Mouse (Mus musculus): ENCODE data around the gene Unc13a.

Unc13a gene

GRCm38 (mm10) chr8:71686143-71686734 is 14.7 kb upstream of the Unc13a start:
- DNase-seq: no peak

DNA sequence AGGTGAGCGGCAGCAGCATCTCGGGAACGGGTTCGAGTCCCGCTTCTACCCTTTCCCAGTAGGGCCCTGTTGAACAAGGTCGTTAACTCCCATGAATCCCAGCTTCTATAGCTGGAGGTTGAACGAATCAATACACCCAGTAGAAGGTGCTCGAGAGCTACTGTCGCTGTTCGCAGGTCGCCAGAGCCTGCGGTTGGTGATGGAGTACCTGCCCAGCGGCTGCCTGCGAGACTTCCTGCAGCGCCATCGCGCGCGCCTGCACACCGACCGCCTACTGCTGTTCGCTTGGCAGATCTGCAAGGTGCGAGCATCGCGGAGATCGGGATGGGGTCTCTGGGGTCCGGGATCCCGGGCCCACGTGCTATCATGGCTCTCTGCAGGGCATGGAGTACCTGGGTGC is 14.0 kb upstream of the Unc13a start:
- no peak for DNase-seq

DNA sequence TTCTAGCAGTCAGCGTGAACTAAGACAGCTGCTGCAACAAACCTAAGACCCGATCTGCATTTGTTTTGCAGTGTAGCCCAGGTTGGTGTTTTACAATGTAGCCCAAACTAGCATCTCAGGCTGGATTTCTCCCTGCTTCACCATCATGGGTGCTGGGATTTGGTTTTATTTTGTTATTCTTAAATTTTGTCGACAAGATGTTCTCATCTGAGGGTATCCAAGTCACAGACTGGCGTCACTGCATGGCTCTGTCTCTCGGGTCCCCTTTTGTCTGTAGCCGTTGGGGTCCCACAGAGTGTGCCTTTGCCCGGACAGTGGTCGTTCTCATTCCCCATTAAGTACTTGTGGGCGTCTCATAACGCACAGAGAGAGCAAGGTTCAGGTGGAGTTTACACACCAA is 13.1 kb upstream of the Unc13a start:
- DNase-seq: no peak

DNA sequence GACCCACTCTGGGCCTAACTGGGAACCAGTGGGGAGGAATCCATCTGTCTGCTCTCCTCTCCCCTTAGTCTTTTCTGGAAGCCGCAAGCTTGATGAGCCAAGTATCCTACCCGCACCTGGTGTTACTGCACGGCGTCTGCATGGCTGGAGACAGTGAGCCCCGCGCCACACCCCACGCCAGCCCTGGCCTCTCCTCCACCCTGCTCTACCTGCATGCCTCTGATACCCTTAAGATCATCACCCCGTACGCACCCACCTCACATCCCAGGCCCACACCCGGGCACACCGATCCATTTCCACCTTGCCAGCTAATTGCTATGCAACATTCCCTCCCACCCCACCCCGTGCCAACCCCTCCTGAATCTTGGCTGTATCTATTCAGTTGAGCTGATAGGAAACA is 11.3 kb upstream of the Unc13a start:
- no peak for DNase-seq

GRCm38 (mm10) chr8:71681369-71681915 is 9.9 kb upstream of the Unc13a start:
- DNase-seq: no peak

- DNase-seq: no peak
Measured at GRCm38 (mm10) chr8:71680471-71680870, 8.9 kb upstream of the Unc13a start.

DNA sequence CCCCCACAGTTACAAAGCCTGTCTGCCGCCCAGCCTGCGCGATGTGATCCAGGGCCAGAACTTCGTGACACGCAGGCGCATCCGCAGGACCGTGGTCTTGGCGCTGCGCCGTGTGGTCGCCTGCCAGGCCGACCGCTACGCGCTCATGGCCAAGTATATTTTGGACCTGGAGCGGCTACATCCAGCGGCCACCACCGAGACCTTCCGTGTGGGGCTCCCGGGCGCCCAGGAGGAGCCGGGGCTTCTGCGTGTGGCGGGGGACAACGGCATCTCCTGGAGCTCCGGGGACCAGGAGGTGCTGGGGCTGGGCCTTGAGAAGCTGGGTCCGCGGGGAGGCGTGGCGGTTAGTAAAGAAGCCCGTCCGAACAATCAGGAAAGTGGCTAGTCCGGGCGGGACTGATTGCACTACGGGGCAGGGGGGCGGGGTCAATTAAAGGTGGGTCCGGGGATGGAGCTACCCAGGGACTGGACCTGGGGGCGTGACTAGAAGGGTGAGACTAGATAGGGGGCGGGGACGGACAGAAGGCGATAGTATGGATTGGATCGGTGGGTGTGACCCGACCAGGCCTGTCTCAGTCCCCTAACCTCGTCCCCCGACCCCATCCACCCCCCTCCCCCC is 8.1 kb upstream of the Unc13a start:
- no peak for DNase-seq

DNA sequence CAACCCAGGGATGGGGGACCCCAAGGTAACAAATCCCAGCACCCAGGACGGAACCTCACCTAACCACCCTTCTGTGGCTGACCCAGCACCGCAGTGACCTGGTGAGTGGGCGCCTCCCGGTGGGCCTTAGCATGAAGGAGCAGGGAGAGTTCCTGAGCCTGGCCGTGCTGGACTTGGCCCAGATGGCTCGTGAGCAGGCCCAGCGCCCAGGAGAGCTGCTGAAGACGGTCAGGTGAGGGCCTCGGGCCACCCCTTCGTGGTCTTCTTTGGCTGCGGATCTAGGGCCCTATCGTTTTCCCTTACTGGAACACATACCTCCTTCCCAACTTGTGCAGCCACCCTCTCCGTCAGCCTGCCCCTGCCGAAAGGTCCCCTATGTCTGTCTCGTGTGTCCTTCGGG is 7.6 kb upstream of the Unc13a start:
- DNase-seq: no peak

- no peak for DNase-seq
Measured at GRCm38 (mm10) chr8:71678216-71678615, 6.7 kb upstream of the Unc13a start.

GRCm38 (mm10) chr8:71677555-71677954 is 6.0 kb upstream of the Unc13a start:
- no peak for DNase-seq

GRCm38 (mm10) chr8:71676803-71677202 is 5.2 kb upstream of the Unc13a start:
- DNase-seq: no peak

DNA sequence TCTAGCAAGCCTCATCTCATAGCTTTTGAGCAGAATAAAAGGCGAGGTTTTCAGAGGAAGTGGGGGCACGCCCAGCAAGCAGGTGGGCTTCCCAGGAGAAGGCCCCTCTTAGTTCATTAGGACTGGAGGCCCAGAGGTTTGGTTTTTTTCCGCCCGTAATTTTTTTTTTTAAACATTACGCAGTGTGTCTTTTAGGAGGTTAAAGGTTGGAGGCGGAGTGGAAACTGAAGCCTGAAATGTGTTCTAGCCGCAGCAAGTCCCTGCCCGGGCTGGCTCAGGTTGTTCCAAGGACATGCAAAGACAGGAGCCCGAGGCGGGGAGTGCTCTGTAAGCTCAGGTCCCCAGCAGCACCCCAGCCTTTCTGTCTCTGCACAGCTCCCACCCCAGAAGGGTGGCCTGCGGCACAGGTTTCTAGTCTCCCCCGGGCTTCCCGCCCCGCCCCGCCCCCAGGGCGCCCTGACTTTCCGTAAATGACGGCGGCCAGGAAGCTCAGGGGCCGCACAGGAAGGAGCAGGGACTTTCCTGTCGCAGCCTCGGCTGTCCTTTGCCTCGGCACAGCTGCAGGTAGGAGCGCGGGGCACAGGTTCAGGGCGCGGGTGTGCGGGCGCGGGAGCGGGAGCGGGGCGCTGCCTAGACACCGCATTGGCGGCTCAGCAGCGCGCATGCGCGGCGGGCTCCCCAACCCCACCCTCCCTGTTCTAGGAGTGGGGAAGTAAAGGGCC is 4.6 kb upstream of the Unc13a start, which contains the start of gene Jak3:
Jak3 (plus strand) TSS at position 277 of the 722 bp plus-strand sequence.
- peak; percentile 68 to 77 for DNase-seq

DNA sequence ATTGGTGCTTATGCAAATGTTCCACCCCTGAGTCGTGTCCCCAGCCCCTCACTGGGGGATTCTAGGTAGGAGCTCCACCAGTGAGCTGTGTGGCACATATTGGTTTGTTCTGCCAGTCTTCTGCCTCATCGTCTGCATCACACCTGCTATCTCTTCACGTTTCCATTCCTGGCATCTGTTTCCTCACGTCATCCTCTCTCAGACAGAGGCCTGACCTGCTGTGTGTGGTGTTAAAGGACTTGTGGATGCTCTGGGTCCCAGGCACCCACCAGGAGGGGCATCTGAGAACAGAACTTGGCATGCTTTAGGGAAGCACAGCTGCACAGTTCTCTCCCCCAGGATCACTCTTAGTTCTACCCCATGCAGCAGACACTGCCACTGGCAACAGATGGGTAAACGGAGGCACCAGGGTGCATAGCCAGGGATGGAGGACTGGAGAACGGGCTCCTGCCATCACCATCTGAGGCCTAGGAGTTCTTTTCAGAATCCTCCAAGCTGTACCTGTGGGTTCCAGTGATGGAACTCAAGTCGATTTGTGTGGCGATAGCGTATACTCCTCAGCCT is 4.0 kb upstream of the Unc13a start:
- no peak for DNase-seq

DNA sequence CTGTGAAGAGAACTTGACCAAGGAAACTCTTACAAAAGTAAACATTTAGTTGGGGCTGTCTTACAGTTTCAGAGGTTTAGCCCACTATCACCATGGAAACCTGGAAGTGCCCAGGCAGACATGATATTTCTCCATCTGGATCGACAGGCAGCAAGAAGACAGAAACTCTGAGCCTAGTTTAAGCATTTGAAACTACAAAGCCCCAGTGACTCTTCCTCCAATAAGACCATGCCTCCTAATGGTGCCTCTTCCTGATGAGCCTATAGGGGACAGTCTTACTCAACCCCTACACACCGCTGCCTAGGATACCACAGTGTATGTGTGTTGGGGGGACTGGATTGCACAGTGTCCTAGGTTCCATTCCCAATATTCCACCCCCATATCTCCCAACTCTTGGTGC is 2.5 kb upstream of the Unc13a start:
- no peak for DNase-seq

DNA sequence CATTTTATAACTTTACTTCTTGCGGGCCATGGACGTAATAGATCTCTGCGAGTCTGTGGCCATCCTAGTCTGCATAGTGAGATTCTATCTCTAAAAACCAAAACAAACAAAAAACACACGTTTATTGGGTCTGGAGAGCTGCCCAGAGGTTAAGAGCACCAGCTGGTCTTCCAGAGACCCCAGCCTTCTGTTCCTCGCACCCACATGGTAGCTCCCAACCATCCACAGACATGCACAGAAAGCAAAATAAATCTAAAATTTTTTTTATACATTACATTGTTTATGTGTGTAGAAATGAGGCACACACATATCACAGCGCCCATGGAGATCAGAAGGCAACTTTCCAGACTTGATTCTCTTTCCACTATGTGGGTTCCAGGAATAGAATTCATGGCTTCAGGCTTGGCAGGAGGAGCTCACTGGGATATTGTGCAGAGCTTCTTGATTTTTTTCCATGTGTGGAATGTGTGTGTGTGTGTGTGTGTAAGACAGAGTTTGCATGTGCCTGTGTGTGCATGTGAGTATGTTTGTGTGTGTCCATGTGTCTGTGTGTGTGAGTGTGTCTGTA is 695 bp upstream of the Unc13a start:
- no peak for DNase-seq

DNA sequence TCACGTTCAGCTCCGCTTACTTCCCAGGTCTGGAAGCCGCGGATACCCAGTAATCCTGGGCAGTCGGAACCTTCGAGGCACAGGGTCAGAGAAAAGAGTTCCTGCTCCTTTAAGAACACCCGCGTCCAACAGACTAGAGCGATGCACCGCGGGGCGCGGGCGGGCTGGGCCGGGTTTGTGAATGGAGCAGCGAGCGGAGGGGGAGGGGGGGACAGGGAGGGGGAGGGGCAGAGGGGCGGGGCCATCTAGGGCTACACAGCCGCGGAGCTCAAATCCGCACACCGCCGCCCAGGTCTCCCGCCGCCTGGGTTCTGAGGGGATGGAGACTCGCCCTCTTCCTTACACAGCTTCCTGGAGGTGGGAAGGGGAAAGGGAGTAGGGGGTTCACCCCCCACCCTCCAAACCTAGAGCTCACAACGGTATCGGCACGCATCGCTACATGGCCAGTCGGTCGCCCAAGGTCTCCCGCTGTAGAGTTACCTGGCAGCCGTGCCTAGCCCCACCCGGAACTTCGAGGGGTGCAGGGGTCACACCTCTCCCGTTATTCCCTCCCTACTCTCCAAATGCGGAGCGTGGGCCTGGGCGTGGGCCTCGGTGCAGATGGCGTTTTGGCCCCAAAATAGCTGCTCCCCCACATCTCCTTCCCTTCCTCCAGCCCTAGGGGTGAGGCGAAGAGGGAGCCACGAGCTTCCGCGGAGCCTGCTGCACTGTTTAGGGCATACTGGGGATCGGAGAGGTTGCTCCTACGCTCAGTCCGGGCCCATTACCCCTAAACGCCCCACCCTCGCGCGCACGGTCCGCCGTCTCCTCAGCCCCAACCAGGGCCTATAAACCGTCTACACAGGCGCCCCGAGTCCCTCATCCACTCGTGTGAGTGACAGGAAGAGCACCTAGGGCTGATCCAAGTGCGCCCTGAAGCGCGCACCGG is 672 bp downstream of the Unc13a start:
- DNase-seq: peak in 1 of 2 experiments; percentile 24

DNA sequence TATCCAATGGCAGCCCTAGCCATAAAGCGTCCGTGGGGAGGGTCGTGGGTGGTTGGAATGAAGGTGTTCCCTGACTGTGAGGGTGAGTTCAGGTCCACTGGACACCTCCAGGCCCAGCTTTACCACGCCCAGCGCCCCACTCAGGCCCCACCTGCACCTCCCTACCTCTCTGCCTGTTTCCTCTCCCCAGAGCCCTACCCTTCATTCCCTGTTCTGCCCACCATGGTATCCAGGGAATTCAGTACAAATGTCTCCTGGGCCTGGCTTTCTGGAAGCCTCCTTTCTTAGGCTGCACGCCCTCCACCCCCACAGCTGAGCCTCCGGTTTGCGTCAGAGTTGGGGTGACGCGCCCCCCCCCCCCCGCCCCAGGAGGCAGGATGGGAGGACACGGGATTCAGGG is 1.4 kb downstream of the Unc13a start:
- no peak for DNase-seq

DNA sequence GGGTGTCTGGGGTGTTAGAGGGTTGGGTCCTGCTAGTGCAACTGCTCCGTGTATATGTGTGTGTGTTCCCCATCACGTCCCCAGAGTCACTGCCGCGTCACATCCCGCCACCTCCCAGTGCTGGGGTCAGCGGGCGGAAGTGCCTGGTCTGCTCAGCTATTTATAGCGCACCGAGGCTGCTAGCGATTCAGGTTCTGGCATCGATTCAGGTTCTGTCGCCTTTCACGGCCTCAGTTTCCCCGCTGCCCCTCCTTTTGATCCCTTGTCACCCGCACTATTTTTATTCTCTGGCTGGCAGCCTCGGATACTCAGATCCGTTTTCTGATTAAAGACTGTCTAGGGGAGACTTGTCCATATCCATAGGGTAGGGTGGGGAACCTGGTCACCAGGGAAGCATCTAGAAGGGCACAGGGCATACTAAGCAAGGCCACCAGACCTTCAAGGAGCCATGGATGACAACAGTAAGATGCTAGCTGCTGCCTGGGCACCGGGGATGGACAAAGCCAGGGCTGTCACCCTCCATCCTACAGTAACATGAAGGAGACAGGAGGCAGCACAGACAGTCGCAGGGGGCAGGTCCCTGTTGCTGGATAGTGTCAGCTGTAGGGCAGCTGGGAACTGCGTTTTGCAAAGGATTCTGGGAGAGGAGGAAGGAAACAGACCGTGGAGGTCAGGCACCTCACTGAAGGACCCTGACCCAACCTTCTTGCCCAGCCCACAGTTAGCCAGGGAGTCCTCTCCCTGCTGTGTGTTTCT is 3.2 kb downstream of the Unc13a start:
- DNase-seq: peak; percentile 67 to 73

GRCm38 (mm10) chr8:71667256-71667655 is 4.3 kb downstream of the Unc13a start:
- no peak for DNase-seq

DNA sequence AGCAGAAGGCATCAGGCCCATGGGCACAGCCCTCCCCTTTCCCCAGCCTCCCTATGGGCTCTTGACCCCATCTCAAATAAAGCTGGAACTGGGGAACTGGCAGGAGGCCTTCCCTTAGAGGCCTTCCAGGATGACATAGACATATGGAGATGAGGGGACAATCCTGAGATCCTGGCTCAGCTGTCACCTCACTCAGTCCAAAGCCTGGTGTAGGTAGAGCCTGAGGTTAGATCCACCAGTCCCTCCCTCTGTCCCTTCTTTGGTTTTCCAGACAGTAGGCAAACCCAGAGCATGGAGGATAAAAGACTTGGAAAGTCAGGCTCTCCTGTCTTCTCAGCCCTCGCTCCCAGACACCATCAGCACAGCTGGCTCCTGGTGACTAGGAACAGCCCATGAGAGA is 4.7 kb downstream of the Unc13a start:
- no peak for DNase-seq
